Mouse (Mus musculus) hindbrain, embryonic 10.5 days (tissue): ENCODE data around the gene 9930022D16Rik. TPM values are rescaled to one million over a fixed set of nuclear protein-coding genes. Genes with fewer than 3 reads are reported as not detected.

Experiments used
- DNase-seq: peaks from one replicate; pipeline ENCODE4 v3.0.0-alpha.2; 2017; ENCODE audit warnings: low spot score
- H3K27ac ChIP-seq: fragments of 300-500 bp; sonication (generic); 2 replicates; pipeline ENCODE4 v1.5.1; 2016; ENCODE audit warnings: mild to moderate bottlenecking, moderate library complexity
- H3K27me3 ChIP-seq: fragments of 300-500 bp; sonication (generic); 2 replicates; pipeline ENCODE4 v1.6.1; 2016; ENCODE audit warnings: mild to moderate bottlenecking; ENCODE audit not compliant: poor library complexity, insufficient read depth, severe bottlenecking
- H3K36me3 ChIP-seq: fragments of 300-500 bp; sonication (generic); 2 replicates; pipeline ENCODE4 v1.6.1; 2016; ENCODE audit warnings: mild to moderate bottlenecking, moderate library complexity
- H3K4me1 ChIP-seq: fragments of 300-500 bp; sonication (generic); replicated peaks from 2 replicates; pipeline ENCODE4 v1.6.1; 2016; ENCODE audit warnings: mild to moderate bottlenecking
- H3K4me3 ChIP-seq: fragments of 300-500 bp; sonication (generic); 2 replicates; pipeline ENCODE4 v1.5.1; 2016; ENCODE audit warnings: mild to moderate bottlenecking, moderate library complexity
- H3K9me3 ChIP-seq: fragments of 300-500 bp; sonication (generic); 2 replicates; pipeline ENCODE4 v1.6.1; 2016; ENCODE audit warnings: mild to moderate bottlenecking, moderate library complexity
- WGBS: fragments of 180-500 bp; shearing (Covaris S2); methylation state at CpG from one replicate; pipeline ENCODE4 v1.1.7; 2016; 5-methylcytosine and 5-hydroxymethylcytosine counted together
- polyA plus RNA-seq: library from polyadenylated mRNA; unstranded; fragments of >200 nt; fragmentation: Nextera tagmentation; extraction: Ambion mirVana; gene quantifications from 2 replicates; pipeline ENCODE4 v1.2.1, GENCODE M21; 2016

The 9930022D16Rik gene
- polyA plus RNA-seq, 1 experiment from 2014 or later, result not detected

- H3K27me3 ChIP-seq, result peaks cover 5% of the 10 kb centered on the region; the same call in 1 of the 2 replicates
- no peak for DNase-seq
- no peak overlapping the region for H3K4me3 ChIP-seq
- 86% methylated on average over 14 of the region's 14 CpGs for WGBS
- no peaks in the 10 kb centered on the region for H3K9me3 ChIP-seq
- peaks cover 11% of the 10 kb centered on the region for H3K4me1 ChIP-seq
- no peak overlapping the region for H3K27ac ChIP-seq
- no peaks in the 10 kb centered on the region for H3K36me3 ChIP-seq
These were observed 6.8 kb downstream of the 9930022D16Rik start for GRCm38 (mm10) chr11:109420567-109420962.

DNA sequence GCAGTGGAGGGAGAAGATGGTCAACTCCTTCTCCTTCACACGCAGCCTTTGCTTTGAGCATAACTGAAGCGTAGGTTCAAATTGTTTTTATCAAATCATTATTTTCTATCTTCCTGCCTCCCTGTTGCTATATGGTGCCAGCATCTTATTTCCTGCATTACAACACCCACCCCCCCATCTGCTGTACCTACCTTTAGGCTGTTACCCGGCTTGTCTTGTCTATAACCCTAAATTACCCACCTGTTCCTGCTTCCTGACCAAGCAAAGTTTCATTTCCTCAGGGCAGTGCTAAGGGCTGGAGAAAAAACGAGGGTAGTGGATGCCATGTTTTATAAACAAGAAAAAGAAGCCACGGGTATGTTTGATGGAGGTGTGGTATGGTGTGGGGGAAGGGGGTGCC lies 7.5 kb downstream of the 9930022D16Rik start:
- no peak for DNase-seq
- peaks cover 16% of the 10 kb centered on the region for H3K4me1 ChIP-seq
- peaks cover 5% of the 10 kb centered on the region; the same call in 1 of the 2 replicates for H3K27me3 ChIP-seq
- H3K9me3 ChIP-seq, result no peaks in the 10 kb centered on the region
- no peaks in the 10 kb centered on the region for H3K36me3 ChIP-seq
- H3K27ac ChIP-seq, result no peak overlapping the region
- 86% methylated on average over 5 of the region's 5 CpGs for WGBS
- no peak overlapping the region for H3K4me3 ChIP-seq

DNA sequence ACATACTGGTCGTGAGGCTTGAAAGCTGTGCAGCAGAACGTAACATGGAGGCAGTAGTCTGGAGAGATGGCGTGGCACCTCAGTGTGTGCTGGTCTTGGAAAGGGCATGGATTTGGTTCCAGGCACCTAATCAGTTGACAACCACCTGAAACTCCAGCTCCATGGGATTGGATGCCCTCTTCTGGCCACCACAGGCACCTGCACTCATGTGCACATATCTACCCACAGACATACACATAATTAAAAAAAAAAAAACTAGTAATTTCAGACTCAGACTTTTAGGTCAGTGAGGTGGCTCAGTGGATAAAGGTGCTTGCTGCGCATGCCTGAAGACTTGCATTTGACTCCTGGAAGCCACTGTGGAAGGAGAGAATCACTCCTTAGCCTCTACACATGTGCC lies 8.5 kb downstream of the 9930022D16Rik start:
- DNase-seq, result no peak
- no peaks in the 10 kb centered on the region for H3K36me3 ChIP-seq
- H3K27me3 ChIP-seq, result peaks cover 5% of the 10 kb centered on the region; the same call in 1 of the 2 replicates
- no peaks in the 10 kb centered on the region for H3K9me3 ChIP-seq
- H3K4me1 ChIP-seq, result peaks cover 25% of the 10 kb centered on the region
- no peak overlapping the region for H3K4me3 ChIP-seq
- no peak overlapping the region for H3K27ac ChIP-seq
- WGBS, result 95% methylated on average over 4 of the region's 4 CpGs

DNA sequence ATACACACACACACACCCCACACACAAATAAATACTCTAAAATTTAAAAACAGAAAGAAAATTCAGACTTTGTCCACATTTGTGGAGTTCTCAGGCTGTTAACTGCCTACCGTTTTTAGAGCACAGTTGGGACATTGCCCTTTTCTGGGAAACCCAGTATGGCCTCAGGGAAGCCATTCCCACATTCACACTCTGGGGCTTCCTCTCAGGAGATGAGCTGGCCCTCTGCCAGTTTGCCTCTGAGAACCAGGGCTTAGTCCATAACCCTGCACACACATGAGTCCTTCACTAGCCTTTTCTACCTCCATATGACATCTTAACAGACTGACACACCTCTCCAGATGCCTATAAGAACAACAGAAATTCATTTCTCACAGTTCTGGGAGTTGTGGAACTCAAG lies 9.6 kb downstream of the 9930022D16Rik start:
- Histone ChIP-seq H3K4me3 (no peak overlapping the region), H3K4me1 (peaks cover 26% of the 10 kb centered on the region), H3K36me3 (peaks cover under 1% of the 10 kb centered on the region; the same call in 1 of the 2 replicates), H3K9me3 (no peaks in the 10 kb centered on the region), H3K27ac (no peak overlapping the region), H3K27me3 (peaks cover 5% of the 10 kb centered on the region; the same call in 1 of the 2 replicates)
- DNase-seq, result no peak
- WGBS, result 78% methylated on average over 1 of the region's 1 CpGs

- no peaks in the 10 kb centered on the region; the same call in 1 of the 2 replicates for H3K27me3 ChIP-seq
- peaks cover 22% of the 10 kb centered on the region for H3K4me1 ChIP-seq
- under 1% methylated on average over 65 of the region's 65 CpGs for WGBS
- peaks cover 24% of the 10 kb centered on the region for H3K36me3 ChIP-seq
- H3K4me3 ChIP-seq, result peak within 1 kb of the TSS; percentile 75
- no peaks in the 10 kb centered on the region for H3K9me3 ChIP-seq
- DNase-seq, result peak; percentile 100
- H3K27ac ChIP-seq, result peak within 1 kb of the TSS; percentile 95
These were observed 11.9 kb downstream of the 9930022D16Rik start, which contains the start of gene Amz2 for GRCm38 (mm10) chr11:109425392-109426271. TSS of gene Amz2 (plus strand) at chr11:109425946.

DNA sequence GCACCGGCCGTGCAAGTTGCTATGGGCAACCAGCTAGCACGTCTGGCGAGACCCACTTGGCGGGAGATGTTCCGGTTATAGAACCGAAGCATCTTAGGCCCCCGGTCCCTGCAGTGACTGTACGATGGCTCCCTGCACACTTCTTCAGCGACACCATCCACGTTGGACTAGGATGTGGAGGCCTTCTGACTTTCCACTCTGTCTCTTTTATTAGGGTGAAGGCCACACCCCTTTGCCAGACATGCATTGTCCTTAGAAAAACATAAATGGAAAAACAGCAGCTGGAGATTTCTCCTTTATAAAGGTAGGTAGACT lies 12.5 kb downstream of the 9930022D16Rik start:
- Histone ChIP-seq H3K27me3 (no peaks in the 10 kb centered on the region; the same call in 1 of the 2 replicates), H3K36me3 (peaks cover 30% of the 10 kb centered on the region), H3K4me1 (peaks cover 22% of the 10 kb centered on the region), H3K9me3 (no peaks in the 10 kb centered on the region), H3K27ac (peak overlapping the region; percentile 95), H3K4me3 (peak overlapping the region; percentile 75)
- DNase-seq, result no peak
- under 1% methylated on average over 11 of the region's 11 CpGs for WGBS

- peaks cover 38% of the 10 kb centered on the region for H3K36me3 ChIP-seq
- H3K9me3 ChIP-seq, result no peaks in the 10 kb centered on the region
- peaks cover 22% of the 10 kb centered on the region for H3K4me1 ChIP-seq
- no peak for DNase-seq
- H3K4me3 ChIP-seq, result peak overlapping the region; percentile 75; the same call in 1 of the 2 replicates
- no peak overlapping the region for H3K27ac ChIP-seq
- 94% methylated on average over 5 of the region's 5 CpGs for WGBS
- H3K27me3 ChIP-seq, result no peaks in the 10 kb centered on the region; the same call in 1 of the 2 replicates
These were observed 13.6 kb downstream of the 9930022D16Rik start for GRCm38 (mm10) chr11:109427353-109427752.

GRCm38 (mm10) chr11:109434233-109434798 lies 20.6 kb downstream of the 9930022D16Rik start:
- Histone ChIP-seq H3K27me3 (no peaks in the 10 kb centered on the region), H3K9me3 (no peaks in the 10 kb centered on the region), H3K4me1 (peaks cover 3% of the 10 kb centered on the region), H3K27ac (no peak overlapping the region), H3K36me3 (peaks cover 80% of the 10 kb centered on the region), H3K4me3 (no peak overlapping the region)
- no peak for DNase-seq
- WGBS, result 95% methylated on average over 16 of the region's 16 CpGs

- DNase-seq, result no peak
- Histone ChIP-seq H3K4me3 (no peak overlapping the region), H3K4me1 (peaks cover 14% of the 10 kb centered on the region), H3K9me3 (no peaks in the 10 kb centered on the region), H3K36me3 (peaks cover 56% of the 10 kb centered on the region), H3K27ac (no peak overlapping the region), H3K27me3 (peaks cover 16% of the 10 kb centered on the region)
- 67% methylated on average over 8 of the region's 8 CpGs for WGBS
These were observed 23.2 kb downstream of the 9930022D16Rik start for GRCm38 (mm10) chr11:109436889-109437288.

GRCm38 (mm10) chr11:109439209-109439608 lies 25.5 kb downstream of the 9930022D16Rik start:
- 29% methylated on average over 5 of the region's 5 CpGs for WGBS
- H3K36me3 ChIP-seq, result peaks cover 43% of the 10 kb centered on the region
- no peak for DNase-seq

DNA sequence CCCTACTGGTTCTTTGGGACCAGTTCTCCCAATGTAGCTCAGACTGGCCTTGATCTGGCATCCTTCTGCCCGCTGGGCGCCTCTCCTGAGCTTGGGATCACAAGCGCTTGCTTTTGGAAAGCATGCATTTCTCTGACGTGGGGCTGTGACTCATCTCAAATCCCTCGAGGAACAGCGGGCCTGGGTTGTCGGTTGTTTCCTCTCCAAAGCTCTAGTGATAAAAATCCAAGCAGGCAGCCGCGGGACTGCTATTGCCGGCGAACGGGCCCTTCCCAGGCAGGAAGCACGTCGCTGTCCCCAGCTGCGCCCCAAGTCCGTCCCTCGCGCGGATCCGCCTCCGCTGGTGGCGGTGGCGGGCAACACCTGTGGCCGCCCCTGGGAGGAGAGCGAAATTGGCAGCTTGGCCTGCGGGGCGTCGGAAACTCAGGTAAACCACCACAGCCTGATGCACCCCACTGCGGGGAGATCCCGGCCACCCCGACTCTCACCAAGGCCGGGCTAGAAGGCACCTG lies 26.2 kb downstream of the 9930022D16Rik start:
- H3K27ac ChIP-seq, result peak overlapping the region; percentile 79
- 1% methylated on average over 32 of the region's 32 CpGs for WGBS
- H3K4me1 ChIP-seq, result peaks cover 14% of the 10 kb centered on the region
- peaks cover 36% of the 10 kb centered on the region for H3K36me3 ChIP-seq
- H3K4me3 ChIP-seq, result peak overlapping the region; percentile 56
- H3K27me3 ChIP-seq, result peaks cover 16% of the 10 kb centered on the region
- no peaks in the 10 kb centered on the region for H3K9me3 ChIP-seq
- peak; percentile 67 for DNase-seq

More at GRCm38 (mm10) chr11:109439209-109439608, 25.5 kb downstream of the 9930022D16Rik start:
- Histone ChIP-seq H3K9me3 (no peaks in the 10 kb centered on the region), H3K4me1 (peaks cover 14% of the 10 kb centered on the region), H3K4me3 (0 out of 2 replicates have a peak overlapping the region, but pooled peaks have one; percentile 56), H3K27me3 (peaks cover 16% of the 10 kb centered on the region), H3K27ac (peak overlapping the region; percentile 79; the same call in 1 of the 2 replicates)

DNA sequence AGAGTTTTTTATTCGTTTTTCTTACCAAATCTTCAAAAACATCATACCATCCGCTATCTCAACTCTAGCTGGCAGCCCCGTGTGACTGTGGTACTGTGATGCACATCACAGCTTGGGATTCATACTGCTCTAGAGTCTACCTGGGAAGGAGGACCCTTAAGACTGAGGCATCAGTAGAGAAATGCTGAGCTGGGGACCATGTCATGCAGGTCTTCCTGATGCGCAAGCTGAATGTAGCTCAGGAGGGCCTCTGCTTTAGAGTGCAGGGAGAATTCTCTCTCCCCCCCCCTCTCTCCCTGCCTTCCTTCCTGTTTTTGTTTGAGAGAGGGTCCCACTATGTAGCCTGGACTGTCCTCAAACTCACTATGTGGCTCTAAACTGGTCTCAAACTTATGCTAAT lies 26.9 kb downstream of the 9930022D16Rik start:
- Histone ChIP-seq H3K27me3 (peaks cover 16% of the 10 kb centered on the region), H3K9me3 (no peaks in the 10 kb centered on the region), H3K4me3 (peak overlapping the region; percentile 56), H3K36me3 (peaks cover 28% of the 10 kb centered on the region), H3K4me1 (peaks cover 14% of the 10 kb centered on the region), H3K27ac (no peak overlapping the region)
- 56% methylated on average over 4 of the region's 4 CpGs for WGBS
- DNase-seq, result no peak

DNA sequence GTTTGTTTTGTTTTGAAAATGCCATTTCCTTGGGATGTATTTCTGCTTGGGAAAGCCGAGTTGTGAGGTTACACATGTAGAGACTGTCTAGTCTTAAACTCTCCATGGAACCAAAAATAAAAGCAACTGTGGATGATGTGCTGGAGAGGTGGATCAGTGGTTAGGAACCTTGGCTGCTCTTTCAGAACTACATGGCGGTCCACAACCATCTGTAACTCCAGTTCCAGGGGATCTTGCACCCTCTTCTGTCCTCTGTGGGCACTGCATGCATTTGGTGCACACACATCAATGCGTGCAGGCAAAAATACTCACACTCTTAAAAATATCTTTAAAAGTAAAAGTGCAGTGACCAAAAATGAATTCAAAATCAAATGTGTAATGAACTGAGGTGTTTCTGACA lies 27.4 kb downstream of the 9930022D16Rik start:
- DNase-seq, result peak; percentile 34
- H3K36me3 ChIP-seq, result peaks cover 24% of the 10 kb centered on the region
- H3K4me3 ChIP-seq, result no peak overlapping the region
- peaks cover 16% of the 10 kb centered on the region for H3K27me3 ChIP-seq
- H3K27ac ChIP-seq, result no peak overlapping the region
- 61% methylated on average over 3 of the region's 3 CpGs for WGBS
- no peaks in the 10 kb centered on the region for H3K9me3 ChIP-seq
- H3K4me1 ChIP-seq, result peaks cover 14% of the 10 kb centered on the region
